Mouse (Mus musculus): Measurements from ENCODE around the gene 4833427G06Rik.

The 4833427G06Rik gene

GRCm38 (mm10) chr9:51068202-51068601 lies 33.7 kb downstream of the 4833427G06Rik start:
- CTCF ChIA-PET, result no interaction called here

GRCm38 (mm10) chr9:51060601-51061000 lies 41.3 kb downstream of the 4833427G06Rik start, which contains the start of gene Btg4:
Btg4 (plus strand) TSS chr9:51060901.
- CTCF ChIA-PET, result no interaction called here

- CTCF ChIA-PET, result no interaction called here
Observed at GRCm38 (mm10) chr9:51058951-51059521, 42.8 kb downstream of the 4833427G06Rik start.

GRCm38 (mm10) chr9:51056360-51057324 lies 45.2 kb downstream of the 4833427G06Rik start:
- CTCF ChIA-PET, result no interaction called here

GRCm38 (mm10) chr9:51052180-51052579 lies 49.7 kb downstream of the 4833427G06Rik start:
- CTCF ChIA-PET, result interaction anchor here (0.6 to 1.3 kb wide), 3 partner anchors 23 to 956 kb away, joined by 3 to 10 read pairs (median 4); no protein-coding TSS in a partner anchor

- CTCF ChIA-PET, result no interaction called here
Observed at GRCm38 (mm10) chr9:51042136-51042535, 59.7 kb downstream of the 4833427G06Rik start.

- CTCF ChIA-PET, result no interaction called here
Observed at GRCm38 (mm10) chr9:51041491-51041980, 60.3 kb downstream of the 4833427G06Rik start.

GRCm38 (mm10) chr9:51032785-51033529 lies 68.9 kb downstream of the 4833427G06Rik start:
- CTCF ChIA-PET, result no interaction called here

- CTCF ChIA-PET, result interaction anchor here (0.6 kb wide), 1 partner anchor 554 kb away, joined by 3 read pairs; no protein-coding TSS in a partner anchor
Observed at GRCm38 (mm10) chr9:51032291-51032690, 69.6 kb downstream of the 4833427G06Rik start.

- CTCF ChIA-PET, result interaction anchor here (0.6 kb wide), 1 partner anchor 554 kb away, joined by 3 read pairs; no protein-coding TSS in a partner anchor
Observed at GRCm38 (mm10) chr9:51031603-51032002, 70.3 kb downstream of the 4833427G06Rik start.
